Mouse (Mus musculus): ENCODE data around the gene Pih1d2. TPM values are rescaled to one million over a fixed set of nuclear protein-coding genes. Genes with fewer than 3 reads are reported as not detected.

Gene Pih1d2
- 0.16 TPM in 1 of 2 replicates, not detected in the other for polyA plus RNA-seq (2012; ENCODE audit: low replicate concordance)

DNA sequence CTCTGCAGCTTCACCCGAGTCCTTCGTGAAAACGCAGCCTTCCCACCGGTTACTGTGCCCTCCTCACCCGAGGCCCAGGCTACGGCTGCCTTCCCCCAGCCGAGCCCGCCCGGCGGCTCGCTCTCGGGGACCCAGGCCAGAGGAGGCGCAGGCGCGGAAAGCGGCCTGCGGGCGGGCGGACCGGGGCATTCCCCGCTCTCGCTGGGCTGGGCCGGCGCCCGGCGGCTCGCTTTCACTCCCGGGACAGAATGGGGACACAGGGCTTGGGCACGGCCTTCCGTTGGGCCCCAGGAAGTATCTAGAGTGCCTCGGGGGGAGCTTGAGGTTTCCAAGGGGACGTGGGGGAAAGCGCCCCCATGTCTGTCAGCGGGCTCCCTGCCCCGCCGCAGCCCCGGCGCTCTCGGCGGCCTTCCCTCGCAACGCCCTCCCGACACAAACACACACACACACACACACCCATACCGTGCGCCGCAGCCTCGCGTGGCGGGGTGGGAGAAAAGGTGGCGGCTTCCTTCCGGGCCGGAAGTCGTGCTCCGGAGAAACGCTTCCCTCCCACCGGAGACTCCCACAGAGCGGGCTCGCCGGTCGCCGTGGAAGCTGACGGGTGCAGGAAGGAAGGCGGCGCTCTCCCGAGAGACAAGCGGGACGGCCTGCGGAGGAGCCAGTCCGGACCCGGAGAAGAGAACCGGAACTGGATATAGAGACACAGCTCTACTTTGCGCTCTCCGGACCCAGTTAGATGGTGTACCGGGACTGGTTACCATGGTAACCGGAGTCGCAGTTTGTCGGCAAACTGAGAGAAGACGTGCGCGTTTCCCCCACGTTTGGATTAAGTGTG is at the start of gene Pih1d2, which contains the start of gene Nkapd1:
Gene Pih1d2, plus strand, starts transcription at position 556 of the 838 bp plus-strand sequence.
Gene Nkapd1, minus strand, starts transcription at position 699 of the 838 bp plus-strand sequence.

DNA sequence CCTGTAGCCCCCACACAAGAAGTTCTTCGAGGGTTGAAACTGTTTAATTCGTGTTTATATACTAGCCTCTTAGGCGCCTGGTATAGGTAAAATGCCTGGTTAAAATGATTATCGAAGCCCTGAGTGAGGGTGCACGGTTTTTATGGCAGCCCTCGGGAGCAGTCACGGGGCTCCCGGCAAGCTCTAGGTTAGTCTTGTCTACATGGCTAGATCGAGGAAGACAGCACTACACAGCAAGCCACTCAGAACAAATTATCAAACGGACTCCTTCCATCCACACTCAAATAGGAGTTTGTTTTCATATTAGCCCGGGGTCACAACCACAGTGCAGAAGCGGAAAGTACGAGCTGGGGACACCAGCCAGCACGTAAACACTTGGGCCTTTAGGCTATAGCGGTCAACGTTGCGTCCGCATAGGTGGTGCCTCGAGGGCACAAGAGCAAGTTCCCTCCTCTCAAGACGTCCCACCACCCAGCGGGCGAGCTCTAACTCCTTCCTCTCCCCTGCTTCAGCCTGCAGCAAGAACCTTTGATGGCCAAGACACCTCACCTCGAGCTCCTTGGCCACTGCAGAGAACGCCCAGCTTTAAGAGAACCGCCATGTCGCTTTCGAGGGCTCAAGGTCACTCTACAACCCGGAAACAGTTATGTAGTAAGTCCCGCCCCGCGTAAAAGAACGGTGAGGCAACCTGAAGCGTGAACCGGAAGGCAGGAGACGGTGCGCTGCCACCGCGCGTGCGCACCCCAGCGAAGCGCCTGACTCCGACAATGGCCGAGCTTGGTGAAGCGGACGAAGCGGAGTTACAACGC is 13.7 kb upstream of the Pih1d2 start, which contains the start of the genes Sdhd and Timm8b:
Gene Sdhd, minus strand, starts transcription at position 624 of the 809 bp plus-strand sequence.
Gene Timm8b, plus strand, starts transcription at position 722 of the 809 bp plus-strand sequence.

DNA sequence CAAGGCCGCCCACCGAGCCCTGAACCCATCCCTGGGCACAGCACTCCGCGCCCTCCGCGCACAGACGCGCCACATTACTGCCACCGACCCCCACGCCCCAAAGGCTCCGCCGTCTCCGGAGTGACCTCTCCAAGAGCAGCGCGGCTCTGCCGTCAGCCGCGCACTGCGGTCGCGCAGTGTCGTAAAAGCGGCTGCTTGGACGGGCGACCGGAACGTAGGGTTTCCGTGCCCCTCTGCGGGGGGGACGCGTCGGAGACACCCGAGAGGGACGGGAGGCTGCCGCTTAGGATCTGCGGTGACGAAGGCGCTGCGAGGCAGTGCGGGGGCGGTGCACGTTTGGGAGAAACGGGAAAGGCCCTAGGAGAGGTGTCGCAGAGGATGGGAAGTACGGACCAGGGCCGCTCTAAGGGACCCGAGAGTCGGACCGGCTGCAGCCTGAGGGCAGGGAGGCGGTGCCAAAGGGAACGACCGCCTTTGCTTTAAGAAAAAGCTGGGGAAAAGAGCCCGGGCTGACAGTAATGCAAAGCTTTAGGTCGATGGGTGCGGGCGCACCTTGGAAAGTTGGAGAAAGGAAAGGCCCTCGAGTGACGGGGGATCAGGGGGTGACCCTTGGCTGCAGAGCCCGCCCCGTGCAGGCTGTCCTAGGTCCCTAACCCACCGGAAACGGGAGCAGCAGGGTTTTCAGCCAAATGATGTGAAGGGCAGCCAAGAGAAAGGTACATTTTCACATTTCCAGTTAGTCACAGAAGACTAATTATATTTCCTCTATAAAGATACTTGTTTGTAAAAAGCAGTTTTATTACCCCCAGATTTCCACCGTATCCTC is 42.5 kb downstream of the Pih1d2 start, which contains the start of gene Dlat:
Gene Dlat, minus strand, starts transcription at position 389 of the 826 bp plus-strand sequence.

Other genes starting within 250 kb of the Pih1d2 start
- gene Plet1, start 122.8 kb upstream of the Pih1d2 start, polyA plus RNA-seq (2012; ENCODE audit: low replicate concordance): not detected in 2 replicates
- 23.7 and 46.7 TPM in 2 replicates for gene Pts, start 88.6 kb upstream of the Pih1d2 start, polyA plus RNA-seq (2012; ENCODE audit: low replicate concordance)
- 1.6 and 9.5 TPM in 2 replicates for gene Il18, start 62.5 kb upstream of the Pih1d2 start, polyA plus RNA-seq (2012; ENCODE audit: low replicate concordance)
- gene Bco2, start 62.1 kb upstream of the Pih1d2 start, polyA plus RNA-seq (2012; ENCODE audit: low replicate concordance): 0.07 and 0.20 TPM in 2 replicates
- not detected in 2 replicates for gene Tex12, start 56.0 kb upstream of the Pih1d2 start, polyA plus RNA-seq (2012; ENCODE audit: low replicate concordance)
- 7.0 and 22.5 TPM in 2 replicates for gene Sdhd, start 13.5 kb upstream of the Pih1d2 start, polyA plus RNA-seq (2012; ENCODE audit: low replicate concordance)
- 3.0 and 11.5 TPM in 2 replicates for gene Timm8b, start 13.4 kb upstream of the Pih1d2 start, polyA plus RNA-seq (2012; ENCODE audit: low replicate concordance)
- gene Nkapd1, start 143 bp downstream of the Pih1d2 start, polyA plus RNA-seq (2012; ENCODE audit: low replicate concordance): 7.3 and 14.3 TPM in 2 replicates
- gene Dlat, start 42.5 kb downstream of the Pih1d2 start, polyA plus RNA-seq (2012; ENCODE audit: low replicate concordance): 15.4 and 24.2 TPM in 2 replicates
- 0.08 TPM in 1 of 2 replicates, not detected in the other for gene Dixdc1, start 122.2 kb downstream of the Pih1d2 start, polyA plus RNA-seq (2012; ENCODE audit: low replicate concordance)
- gene 2310030G06Rik, start 129.2 kb downstream of the Pih1d2 start, polyA plus RNA-seq (2012; ENCODE audit: low replicate concordance): not detected in 2 replicates
- 0.46 and 1.3 TPM in 2 replicates for gene Cryab, start 134.0 kb downstream of the Pih1d2 start, polyA plus RNA-seq (2012; ENCODE audit: low replicate concordance)
- 0.25 and 0.27 TPM in 2 replicates for gene Hspb2, start 135.0 kb downstream of the Pih1d2 start, polyA plus RNA-seq (2012; ENCODE audit: low replicate concordance)
- 0.58 and 1.3 TPM in 2 replicates for gene Fdxacb1, start 150.9 kb downstream of the Pih1d2 start, polyA plus RNA-seq (2012; ENCODE audit: low replicate concordance)
- gene Alg9, start 157.7 kb downstream of the Pih1d2 start, polyA plus RNA-seq (2012; ENCODE audit: low replicate concordance): 4.0 and 8.4 TPM in 2 replicates
- 2.3 and 2.5 TPM in 2 replicates for gene 1110032A03Rik, start 158.2 kb downstream of the Pih1d2 start, polyA plus RNA-seq (2012; ENCODE audit: low replicate concordance)
- 4.3 and 4.8 TPM in 2 replicates for gene Ppp2r1b, start 228.0 kb downstream of the Pih1d2 start, polyA plus RNA-seq (2012; ENCODE audit: low replicate concordance)

All from hematopoietic multipotent progenitor cell, adult 10-12 weeks (in vitro differentiated cells).